Mouse (Mus musculus) mature B cell (primary cell): ENCODE results near the gene Kif1b.

ENCODE experiments used
- in situ Hi-C: fragments of 300-500 bp; cut with MboI; formaldehyde crosslinking; loops from 2 replicates; pipeline ENCODE4 v1.14.3; 2019

The Kif1b gene

DNA sequence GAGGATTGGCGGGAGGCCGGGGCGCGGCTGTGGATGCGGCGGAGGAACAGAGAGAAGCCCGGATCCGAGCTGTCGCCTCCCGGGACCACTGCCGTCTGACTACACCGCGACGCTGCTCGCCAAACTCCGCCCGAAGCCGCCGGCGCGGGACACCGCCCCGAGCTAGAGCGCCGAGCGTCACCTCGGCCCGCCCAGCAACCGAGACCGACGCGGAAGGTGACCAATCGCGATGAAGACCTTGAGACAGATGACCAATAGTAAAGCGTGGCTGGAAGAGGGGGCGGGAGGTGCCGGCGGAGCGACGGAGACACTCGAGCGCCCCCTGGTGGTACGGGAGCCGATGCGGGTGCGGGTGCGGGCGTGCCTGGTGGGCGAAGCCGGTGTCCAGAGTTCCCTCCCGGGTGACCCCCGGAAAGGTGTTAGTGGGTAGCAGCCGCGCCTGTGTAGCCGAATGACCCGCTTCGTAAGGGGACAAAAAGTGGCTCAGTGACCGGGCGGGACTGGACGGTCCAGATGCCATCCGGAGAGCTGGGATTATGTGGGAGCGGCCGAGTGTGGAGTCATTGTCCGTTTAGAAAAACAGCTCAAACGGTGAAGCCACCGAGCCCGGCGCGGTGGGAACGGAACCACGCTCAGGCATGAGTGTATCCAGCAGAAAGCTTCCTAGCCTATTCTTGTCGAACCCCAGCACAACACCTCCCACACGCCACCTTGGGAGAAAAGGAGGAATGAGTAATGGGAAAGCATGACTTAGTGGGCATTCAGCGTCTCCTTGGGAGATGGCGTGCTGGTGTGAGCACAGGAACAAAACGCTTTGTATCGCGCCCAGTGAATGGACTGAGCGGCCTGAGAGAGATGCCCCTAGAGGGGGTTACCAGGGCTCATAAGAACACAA, at the start of gene Kif1b:
Kif1b (minus strand) TSS at position 98 of the 895 bp plus-strand sequence.
- in situ Hi-C loops: no loop called here

- in situ Hi-C loops: no loop called here
Observed at GRCm38 (mm10) chr4:149354671-149355070, 47.2 kb upstream of the Kif1b start.

DNA sequence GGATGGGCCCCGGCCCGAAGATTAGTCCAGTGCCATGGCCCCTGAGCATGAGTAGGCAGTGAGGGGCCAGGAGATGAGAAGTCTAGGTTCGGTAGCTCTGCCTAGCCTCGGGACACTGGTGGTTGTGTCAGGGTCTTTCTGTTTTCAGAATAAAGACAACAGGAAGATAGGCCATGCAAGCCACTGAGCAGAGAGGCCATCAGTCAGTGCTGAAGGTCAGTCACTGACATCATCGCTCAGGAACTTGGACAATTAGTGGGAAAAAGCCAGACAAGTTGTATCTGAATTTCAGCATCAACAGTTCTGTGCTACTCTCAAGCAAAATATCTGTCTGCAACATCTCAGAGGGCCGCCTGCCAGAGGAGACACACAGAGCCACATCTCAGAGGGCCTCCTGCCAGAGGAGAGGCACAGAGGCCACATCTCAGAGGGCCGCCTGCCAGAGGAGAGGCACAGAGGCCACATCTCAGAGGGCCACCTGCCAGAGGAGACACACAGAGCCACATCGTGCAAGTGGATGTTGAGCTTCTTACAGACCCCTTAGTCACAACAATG, 44.2 kb upstream of the Kif1b start:
- in situ Hi-C loops: no loop called here

GRCm38 (mm10) chr4:149348963-149349362, 41.5 kb upstream of the Kif1b start:
- in situ Hi-C loops: no loop called here

DNA sequence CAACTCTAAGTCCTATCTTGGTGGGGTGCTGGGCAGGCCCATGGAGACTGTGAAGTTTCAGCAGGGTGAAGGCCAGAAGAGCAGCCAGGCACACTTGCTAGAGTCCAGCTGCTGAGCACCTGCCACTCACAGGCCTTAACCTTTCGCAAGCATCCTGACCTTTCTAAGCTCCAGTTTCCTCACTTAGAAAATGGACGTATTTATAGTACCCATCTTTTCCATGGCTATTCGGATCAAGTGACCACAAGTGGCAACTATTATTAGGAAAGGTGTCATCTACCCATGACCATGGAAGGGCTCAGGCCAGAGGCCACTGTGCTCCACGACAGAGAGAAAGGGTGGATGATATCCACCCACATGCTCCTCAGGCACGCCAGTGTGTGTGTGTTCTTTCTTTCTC, 38.4 kb upstream of the Kif1b start:
- in situ Hi-C loops: no loop called here

DNA sequence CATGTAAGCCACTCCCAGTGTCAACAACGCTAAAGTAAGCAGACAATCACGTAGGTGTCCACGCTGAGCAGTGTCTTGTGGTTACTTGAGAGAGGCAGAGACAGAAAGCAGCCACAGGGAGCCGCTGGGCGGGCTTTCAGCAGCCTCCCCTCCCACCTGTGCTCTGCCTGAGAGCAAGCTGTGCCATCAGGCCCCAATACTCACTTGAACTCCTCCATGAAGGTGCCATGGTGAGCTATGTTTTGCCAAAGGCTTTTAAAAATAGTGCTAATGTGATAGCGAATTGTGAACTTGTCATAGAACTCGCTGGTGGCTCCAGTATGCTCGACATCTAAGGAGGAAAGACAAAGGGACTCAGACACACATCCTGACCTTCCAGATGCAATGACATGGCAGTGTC, 36.8 kb upstream of the Kif1b start:
- in situ Hi-C loops: no loop called here

- in situ Hi-C loops: no loop called here
Observed at GRCm38 (mm10) chr4:149340680-149341079, 33.2 kb upstream of the Kif1b start.

DNA sequence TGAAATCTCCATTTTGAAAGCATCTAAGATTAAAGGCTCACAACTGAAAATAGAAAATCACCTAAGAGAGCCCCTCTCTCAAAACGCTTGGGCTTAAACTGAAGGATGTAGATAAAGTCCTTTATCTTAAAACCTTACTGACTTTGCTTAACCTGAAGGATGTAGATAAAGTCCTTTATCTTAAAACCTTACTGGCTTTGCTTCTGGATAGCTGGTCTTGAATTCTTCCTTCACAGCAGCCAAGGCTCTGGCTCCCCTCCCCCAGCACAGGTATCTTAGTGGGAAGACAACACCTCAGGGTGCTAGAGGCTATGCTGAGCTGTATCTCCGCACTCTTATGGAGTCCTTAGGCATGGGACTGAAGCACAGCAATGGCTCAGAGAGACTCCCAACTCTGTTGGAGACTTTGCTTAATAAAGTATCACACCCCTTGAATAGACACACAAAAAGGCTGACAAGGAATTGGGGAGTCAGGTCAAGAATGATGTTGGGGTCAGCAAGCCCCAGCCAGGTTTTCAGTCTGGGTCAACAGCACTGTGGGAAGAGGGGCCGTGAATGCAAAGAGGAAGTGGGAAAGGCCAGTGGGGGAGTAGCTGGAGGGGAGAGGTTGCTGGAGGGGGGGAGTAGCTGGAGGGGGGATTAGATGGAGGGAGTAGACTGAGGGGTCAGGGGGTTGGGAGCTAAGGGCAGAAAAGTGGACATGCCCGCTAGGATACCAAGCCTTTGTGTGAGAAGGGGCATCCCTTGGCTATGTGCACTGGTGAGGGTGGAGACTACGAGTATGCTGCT, 32.1 kb upstream of the Kif1b start:
- in situ Hi-C loops: no loop called here

GRCm38 (mm10) chr4:149338137-149338536, 30.6 kb upstream of the Kif1b start:
- in situ Hi-C loops: no loop called here

DNA sequence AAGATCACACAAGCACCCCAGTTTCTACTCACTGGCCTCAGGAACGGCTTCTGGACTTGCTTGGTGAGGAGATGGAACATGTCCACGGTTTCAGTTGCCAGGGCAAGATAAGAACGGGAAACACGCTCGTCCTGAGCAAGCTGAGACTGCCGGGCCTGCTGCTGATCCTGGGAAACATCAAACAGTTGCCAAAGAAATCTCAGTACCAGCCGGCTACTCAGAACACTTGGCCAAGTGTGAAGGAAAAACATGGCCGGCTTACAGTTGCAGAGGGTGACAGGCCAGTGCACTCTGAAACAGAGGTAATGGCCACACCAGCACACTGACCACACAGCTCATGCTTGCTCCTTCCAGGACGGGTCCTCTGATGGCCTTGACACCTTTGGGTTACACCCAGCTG, 29.9 kb upstream of the Kif1b start:
- in situ Hi-C loops: no loop called here

DNA sequence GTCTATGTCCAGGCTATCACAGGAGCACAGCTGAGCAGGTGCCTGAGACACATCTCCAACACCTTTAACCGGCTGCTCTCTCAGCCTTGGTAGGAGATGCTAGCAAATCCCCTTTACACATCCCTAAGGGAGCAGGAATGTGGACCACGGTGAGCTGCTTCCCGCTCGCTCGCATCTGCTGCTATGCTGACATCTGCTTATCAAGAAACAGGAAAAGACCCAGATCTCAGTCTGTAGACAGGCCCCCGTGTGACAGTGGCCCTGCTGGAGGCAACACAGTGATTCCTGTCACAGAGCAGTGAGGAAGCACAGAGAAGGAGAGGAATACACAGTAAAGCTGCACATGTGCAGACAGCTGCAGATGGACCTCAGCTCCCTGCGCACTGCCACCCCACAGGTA, 28.8 kb upstream of the Kif1b start:
- in situ Hi-C loops: no loop called here

DNA sequence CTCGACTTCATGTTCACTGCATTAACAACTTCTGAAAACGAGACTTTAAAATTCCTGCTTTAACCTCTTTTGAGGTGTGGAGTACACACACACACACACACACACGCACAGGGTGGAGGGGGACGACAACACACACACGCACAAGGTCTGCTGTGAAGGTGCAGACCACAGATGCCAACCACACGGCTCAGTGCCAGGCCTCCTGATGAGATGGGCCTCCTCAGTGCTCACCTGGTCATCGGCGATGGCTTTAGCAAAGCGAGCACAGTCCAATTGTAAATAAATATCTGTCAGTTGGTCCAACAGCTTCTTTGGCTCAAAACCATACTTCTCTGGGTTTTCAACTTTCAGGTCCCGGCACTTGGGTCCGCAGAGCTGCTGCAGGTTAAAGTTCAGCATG, 27.4 kb upstream of the Kif1b start:
- in situ Hi-C loops: no loop called here

- in situ Hi-C loops: no loop called here
Observed at GRCm38 (mm10) chr4:149332726-149333125, 25.2 kb upstream of the Kif1b start.

DNA sequence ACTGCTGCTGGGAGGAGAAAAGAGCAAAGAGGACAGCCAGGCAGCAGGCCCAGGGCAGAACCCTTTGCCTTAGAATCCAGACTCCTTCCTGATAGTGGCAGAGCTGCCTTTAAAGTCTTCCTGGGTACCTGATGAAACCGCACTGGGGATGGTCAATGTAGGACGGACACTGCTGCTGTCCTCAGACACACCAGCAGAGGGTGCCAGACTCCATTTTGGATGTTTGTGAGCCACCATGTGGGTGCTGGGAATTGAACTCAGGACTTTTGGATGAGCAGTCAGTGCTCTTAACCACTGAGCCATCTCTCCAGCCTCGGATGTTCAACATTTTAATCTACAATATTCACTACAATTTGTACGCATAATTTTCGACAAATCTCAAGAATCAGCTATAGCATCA, 23.0 kb upstream of the Kif1b start:
- in situ Hi-C loops: no loop called here

DNA sequence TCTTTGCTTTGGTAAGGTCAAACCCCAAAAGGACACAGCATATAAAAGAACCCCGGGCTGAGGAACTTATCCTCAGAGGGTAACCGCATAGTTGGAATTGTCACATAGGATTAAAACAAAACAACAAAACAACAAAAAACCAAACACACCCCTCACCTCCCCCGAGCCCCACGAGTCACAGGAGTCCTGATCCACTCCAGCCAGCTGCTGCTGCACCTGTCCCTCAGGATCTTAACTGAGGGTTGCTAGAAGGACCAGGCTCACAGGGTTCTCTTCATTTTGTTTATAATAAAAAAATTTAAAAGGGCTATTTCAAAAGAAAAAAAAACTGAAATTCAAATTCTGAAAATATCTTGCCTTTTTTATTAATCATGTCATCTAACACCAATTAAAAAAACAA, 21.2 kb upstream of the Kif1b start:
- in situ Hi-C loops: no loop called here

GRCm38 (mm10) chr4:149327281-149327680, 19.8 kb upstream of the Kif1b start:
- in situ Hi-C loops: no loop called here

GRCm38 (mm10) chr4:149325411-149326162, 18.1 kb upstream of the Kif1b start:
- in situ Hi-C loops: no loop called here

GRCm38 (mm10) chr4:149323730-149324129, 16.2 kb upstream of the Kif1b start:
- in situ Hi-C loops: no loop called here

- in situ Hi-C loops: no loop called here
Observed at GRCm38 (mm10) chr4:149322718-149323117, 15.2 kb upstream of the Kif1b start.

- in situ Hi-C loops: no loop called here
Observed at GRCm38 (mm10) chr4:149322286-149322685, 14.8 kb upstream of the Kif1b start.

- in situ Hi-C loops: no loop called here
Observed at GRCm38 (mm10) chr4:149319088-149319487, 11.6 kb upstream of the Kif1b start.

GRCm38 (mm10) chr4:149317387-149317786, 9.9 kb upstream of the Kif1b start:
- in situ Hi-C loops: no loop called here
